Mouse (Mus musculus) fibroblast of lung, adult 2 months (primary cell): ENCODE data around the gene Adamtsl4.
"Not testable (repeated sequence)": the region's sequence is repeated elsewhere in the genome, so short reads cannot be mapped to it uniquely, and the experiment has no call there.

Experiments used
- DNase-seq: peaks from one replicate; pipeline ENCODE4 v3.0.0-alpha.2; 2011; ENCODE audit warnings: low read depth

The Adamtsl4 gene

GRCm38 (mm10) chr3:95676745-95677419, 10.8 kb downstream of the Adamtsl4 start:
- no peak for DNase-seq

GRCm38 (mm10) chr3:95675301-95676092, 12.2 kb downstream of the Adamtsl4 start:
- DNase-seq = peak; percentile 96

GRCm38 (mm10) chr3:95674812-95675211, 12.9 kb downstream of the Adamtsl4 start:
- no peak for DNase-seq

- peak; percentile 87 for DNase-seq
Observed at GRCm38 (mm10) chr3:95674236-95674635, 13.5 kb downstream of the Adamtsl4 start.

GRCm38 (mm10) chr3:95673707-95674211, 14.0 kb downstream of the Adamtsl4 start:
- no peak for DNase-seq

GRCm38 (mm10) chr3:95672861-95673706, 14.6 kb downstream of the Adamtsl4 start:
- no peak for DNase-seq

- DNase-seq = no peak
Observed at GRCm38 (mm10) chr3:95672461-95672860, 15.3 kb downstream of the Adamtsl4 start.

- DNase-seq = no peak
Observed at GRCm38 (mm10) chr3:95671201-95671600, 16.5 kb downstream of the Adamtsl4 start.

- DNase-seq = not testable (repeated sequence)
Observed at GRCm38 (mm10) chr3:95670419-95670818, 17.3 kb downstream of the Adamtsl4 start.

GRCm38 (mm10) chr3:95669309-95669665, 18.4 kb downstream of the Adamtsl4 start:
- DNase-seq = no peak

- no peak for DNase-seq
Observed at GRCm38 (mm10) chr3:95668589-95669308, 19.0 kb downstream of the Adamtsl4 start.

- DNase-seq = peak; percentile 99
Observed at GRCm38 (mm10) chr3:95668026-95668425, 19.7 kb downstream of the Adamtsl4 start.

- no peak for DNase-seq
Observed at GRCm38 (mm10) chr3:95667521-95667920, 20.2 kb downstream of the Adamtsl4 start.

GRCm38 (mm10) chr3:95666124-95666844, 21.4 kb downstream of the Adamtsl4 start:
- DNase-seq = no peak

GRCm38 (mm10) chr3:95664940-95665352, 22.8 kb downstream of the Adamtsl4 start:
- DNase-seq = no peak

GRCm38 (mm10) chr3:95663969-95664608, 23.6 kb downstream of the Adamtsl4 start:
- no peak for DNase-seq

GRCm38 (mm10) chr3:95663486-95663885, 24.2 kb downstream of the Adamtsl4 start:
- no peak for DNase-seq

GRCm38 (mm10) chr3:95662724-95663449, 24.8 kb downstream of the Adamtsl4 start:
- DNase-seq = no peak

GRCm38 (mm10) chr3:95661945-95662715, 25.6 kb downstream of the Adamtsl4 start:
- no peak for DNase-seq
